Mouse (Mus musculus) erythroblast, embryonic 14.5 days (primary cell): ENCODE measurements around the gene Pigo.

Experiments used
- GATA1 ChIP-seq: IDR thresholded peaks from 2 replicates; pipeline ENCODE4 v1.6.1; 2012; ENCODE audit warnings: low read length, inconsistent platforms, mixed read lengths
- TAL1 ChIP-seq: IDR thresholded peaks from 3 replicates; pipeline ENCODE4 v1.6.1; 2012; ENCODE audit warnings: low read length, inconsistent platforms, mixed read lengths

DNA sequence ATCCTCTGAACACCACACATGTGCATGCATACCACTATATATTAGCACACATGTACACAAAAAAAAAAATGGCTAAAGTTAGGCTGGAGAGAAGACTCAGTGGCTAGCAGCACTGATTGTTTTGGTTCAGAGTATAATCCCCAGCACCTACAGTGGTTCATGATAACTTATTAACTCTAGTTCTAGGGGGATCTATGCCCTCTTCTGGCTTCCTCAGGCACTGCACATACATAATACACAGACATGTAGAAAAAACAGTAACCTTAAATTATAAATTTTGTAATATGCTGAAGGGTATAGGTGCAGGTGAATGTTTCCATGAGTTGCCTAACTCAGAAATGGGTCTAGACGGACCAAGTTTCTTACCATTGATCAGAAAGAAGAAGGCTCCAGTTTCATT, 37.3 kb downstream of the Pigo start:
- TF ChIP-seq TAL1 (no peak), GATA1 (no peak)
